Mouse (Mus musculus) adipocyte (in vitro differentiated cells): ENCODE data around the gene Calml4.
"Not testable (repeated sequence)": the region's sequence is repeated elsewhere in the genome, so short reads cannot be mapped to it uniquely, and the experiment has no call there.

ENCODE experiments used
- DNase-seq: peaks from one replicate; pipeline ENCODE4 v3.0.0-alpha.2; 2016; ENCODE audit warnings: low spot score

Gene Calml4

GRCm38 (mm10) chr9:62857719-62858261 is at the start of gene Calml4:
Calml4 (plus strand) TSS chr9:62858080.
- DNase-seq: peak; percentile 64

GRCm38 (mm10) chr9:62810095-62810494 is 47.8 kb upstream of the Calml4 start:
- no peak for DNase-seq

- DNase-seq: no peak
These were observed 47.1 kb upstream of the Calml4 start for GRCm38 (mm10) chr9:62810543-62811515.

- DNase-seq: peak; percentile 92
These were observed 46.3 kb upstream of the Calml4 start, which contains the start of gene Fem1b for GRCm38 (mm10) chr9:62811516-62812121. Fem1b (minus strand) TSS chr9:62811934.

GRCm38 (mm10) chr9:62812216-62813049 is 45.4 kb upstream of the Calml4 start:
- peak; percentile 66 for DNase-seq

GRCm38 (mm10) chr9:62814751-62815150 is 43.1 kb upstream of the Calml4 start:
- no peak for DNase-seq

GRCm38 (mm10) chr9:62816323-62817098 is 41.4 kb upstream of the Calml4 start:
- no peak for DNase-seq

GRCm38 (mm10) chr9:62817099-62817571 is 40.7 kb upstream of the Calml4 start:
- DNase-seq: peak; percentile 89

GRCm38 (mm10) chr9:62817828-62818614 is 39.9 kb upstream of the Calml4 start:
- no peak for DNase-seq

GRCm38 (mm10) chr9:62819494-62819893 is 38.4 kb upstream of the Calml4 start:
- no peak for DNase-seq

- not testable (repeated sequence) for DNase-seq
These were observed 38.0 kb upstream of the Calml4 start for GRCm38 (mm10) chr9:62819910-62820309.

GRCm38 (mm10) chr9:62820829-62821228 is 37.1 kb upstream of the Calml4 start:
- DNase-seq: no peak

- DNase-seq: no peak
These were observed 36.1 kb upstream of the Calml4 start for GRCm38 (mm10) chr9:62821811-62822210.

- no peak for DNase-seq
These were observed 32.0 kb upstream of the Calml4 start for GRCm38 (mm10) chr9:62825791-62826393.

- DNase-seq: no peak
These were observed 31.4 kb upstream of the Calml4 start for GRCm38 (mm10) chr9:62826456-62826855.

- peak; percentile 61 for DNase-seq
These were observed 29.8 kb upstream of the Calml4 start for GRCm38 (mm10) chr9:62827939-62828652.

GRCm38 (mm10) chr9:62828662-62829086 is 29.2 kb upstream of the Calml4 start:
- DNase-seq: peak; percentile 97

GRCm38 (mm10) chr9:62829877-62830276 is 28.0 kb upstream of the Calml4 start:
- no peak for DNase-seq

- no peak for DNase-seq
These were observed 23.0 kb upstream of the Calml4 start for GRCm38 (mm10) chr9:62834906-62835305.
